Mouse (Mus musculus): ENCODE measurements around the gene Slc31a2. TPM values are rescaled to one million over a fixed set of nuclear protein-coding genes. Genes with fewer than 3 reads are reported as not detected.

Slc31a2 gene
- polyA plus RNA-seq, 1 experiment, result 30.7 TPM

DNA sequence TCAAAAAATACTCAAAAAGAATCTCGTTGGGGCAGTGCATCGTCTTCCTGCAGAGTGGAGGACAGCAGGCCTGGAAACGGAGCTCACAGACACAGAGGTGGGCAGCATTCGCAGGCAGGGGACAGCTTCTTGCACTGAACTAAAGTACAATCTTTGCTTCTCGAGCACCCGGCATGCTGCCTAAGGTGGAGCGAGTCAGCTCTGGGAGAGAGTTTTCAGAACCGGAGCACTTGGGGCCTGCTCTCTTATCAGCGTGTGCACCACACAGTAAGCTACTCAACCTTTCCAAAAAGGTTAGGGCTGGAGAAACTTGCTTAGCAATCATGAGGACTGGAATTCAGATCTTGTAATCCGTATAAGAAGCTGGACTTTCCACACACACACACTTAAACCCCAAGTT lies 14.3 kb downstream of the Slc31a2 start:
- WGBS, result 68% methylated on average over 10 of the region's 10 CpGs
- peaks cover 2% of the 10 kb centered on the region; the same call in 1 of the 2 replicates for H3K4me1 ChIP-seq (ENCODE audit: control insufficient read depth, insufficient read depth, low read length)
- DNase-seq, result no peak
- H3K4me3 ChIP-seq (replicated peaks; ENCODE audit: extremely low read depth, low read depth, low read length), result no peak overlapping the region
- TF ChIP-seq POLR2A (IDR thresholded peaks at IDR 0.05; ENCODE audit: borderline replicate concordance, extremely low read depth, low read depth, low read length) (no peak), CTCF (IDR thresholded peaks at IDR 0.05; ENCODE audit: insufficient read depth, low read length) (no peak)

- DNase-seq, result no peak
- Histone ChIP-seq H3K4me1 (ENCODE audit: control insufficient read depth, insufficient read depth, low read length) (peaks cover 2% of the 10 kb centered on the region; the same call in 1 of the 2 replicates), H3K4me3 (replicated peaks; ENCODE audit: extremely low read depth, low read depth, low read length) (no peak overlapping the region)
- no peak for TF ChIP-seq POLR2A (IDR thresholded peaks at IDR 0.05; ENCODE audit: borderline replicate concordance, extremely low read depth, low read depth, low read length)
- TF ChIP-seq CTCF (IDR thresholded peaks at IDR 0.05; ENCODE audit: insufficient read depth, low read length), result peak; percentile 14; the same call in 1 of the 2 replicates
- WGBS, result 62% methylated on average over 3 of the region's 3 CpGs
These were observed 14.9 kb downstream of the Slc31a2 start for GRCm38 (mm10) chr4:62277222-62277621.

- 65% methylated on average over 4 of the region's 4 CpGs for WGBS
- TF ChIP-seq CTCF (IDR thresholded peaks at IDR 0.05; ENCODE audit: insufficient read depth, low read length), result no peak
- no peak for TF ChIP-seq POLR2A (IDR thresholded peaks at IDR 0.05; ENCODE audit: borderline replicate concordance, extremely low read depth, low read depth, low read length)
- H3K4me3 ChIP-seq (replicated peaks; ENCODE audit: extremely low read depth, low read depth, low read length), result no peak overlapping the region
- peaks cover 2% of the 10 kb centered on the region; the same call in 1 of the 2 replicates for H3K4me1 ChIP-seq (ENCODE audit: control insufficient read depth, insufficient read depth, low read length)
- DNase-seq, result no peak
These were observed 15.7 kb downstream of the Slc31a2 start for GRCm38 (mm10) chr4:62278081-62278480.

DNA sequence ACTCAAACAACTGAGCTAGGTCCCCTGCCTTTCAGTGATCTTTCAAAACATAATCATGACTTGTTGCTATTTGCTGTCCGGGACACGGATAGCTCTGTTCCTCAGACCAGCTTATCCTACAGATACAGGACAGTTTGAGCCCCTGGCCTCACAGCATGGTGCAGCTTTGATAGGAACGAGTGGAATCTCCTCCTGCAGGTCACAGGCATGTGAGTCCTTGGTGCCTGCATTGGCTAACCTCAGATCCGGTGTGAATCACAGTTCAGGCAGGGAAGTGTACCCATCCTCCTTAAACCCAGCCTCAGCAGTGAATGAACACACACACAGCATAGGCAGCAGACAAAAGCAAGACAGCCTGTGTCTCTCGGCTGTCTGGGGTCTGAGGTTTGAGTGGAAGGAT lies 19.0 kb downstream of the Slc31a2 start:
- 58% methylated on average over 5 of the region's 5 CpGs for WGBS
- H3K4me3 ChIP-seq (replicated peaks; ENCODE audit: extremely low read depth, low read depth, low read length), result no peak overlapping the region

DNA sequence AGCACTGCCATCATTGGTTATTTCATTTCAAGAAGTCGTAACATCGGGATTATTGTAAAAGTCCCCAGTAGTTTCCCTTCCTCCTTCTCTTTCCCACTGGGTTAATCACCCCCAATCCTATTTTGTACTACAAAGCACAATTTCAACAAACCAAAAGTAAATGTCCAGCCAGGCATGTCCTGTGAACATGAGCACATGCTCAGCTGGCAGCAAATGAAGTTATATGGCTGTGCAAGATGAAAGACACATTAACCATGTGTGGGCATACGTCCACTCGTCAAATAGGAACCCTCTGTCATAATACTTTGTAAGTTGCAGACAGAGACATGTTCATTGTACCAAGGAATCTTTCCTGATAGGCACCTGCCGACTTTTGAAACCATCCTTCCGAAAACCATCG lies 20.6 kb downstream of the Slc31a2 start:
- Histone ChIP-seq H3K4me1 (ENCODE audit: control insufficient read depth, insufficient read depth, low read length) (peaks cover 8% of the 10 kb centered on the region), H3K4me3 (replicated peaks; ENCODE audit: extremely low read depth, low read depth, low read length) (no peak overlapping the region)
- no peak for DNase-seq
- TF ChIP-seq CTCF (IDR thresholded peaks at IDR 0.05; ENCODE audit: insufficient read depth, low read length) (no peak), POLR2A (IDR thresholded peaks at IDR 0.05; ENCODE audit: borderline replicate concordance, extremely low read depth, low read depth, low read length) (no peak)
- WGBS, result 86% methylated on average over 7 of the region's 7 CpGs

More for the DNA sequence above, 19.0 kb downstream of the Slc31a2 start:
- H3K4me1 ChIP-seq (ENCODE audit: control insufficient read depth, insufficient read depth, low read length), result 0 out of 2 replicates have a peak, but pooled peaks cover 3% of the 10 kb centered on the region
- TF ChIP-seq CTCF (IDR thresholded peaks at IDR 0.05; ENCODE audit: insufficient read depth, low read length), result no peak
- no peak for TF ChIP-seq POLR2A (IDR thresholded peaks at IDR 0.05; ENCODE audit: borderline replicate concordance, extremely low read depth, low read depth, low read length)
- DNase-seq, result no peak

DNA sequence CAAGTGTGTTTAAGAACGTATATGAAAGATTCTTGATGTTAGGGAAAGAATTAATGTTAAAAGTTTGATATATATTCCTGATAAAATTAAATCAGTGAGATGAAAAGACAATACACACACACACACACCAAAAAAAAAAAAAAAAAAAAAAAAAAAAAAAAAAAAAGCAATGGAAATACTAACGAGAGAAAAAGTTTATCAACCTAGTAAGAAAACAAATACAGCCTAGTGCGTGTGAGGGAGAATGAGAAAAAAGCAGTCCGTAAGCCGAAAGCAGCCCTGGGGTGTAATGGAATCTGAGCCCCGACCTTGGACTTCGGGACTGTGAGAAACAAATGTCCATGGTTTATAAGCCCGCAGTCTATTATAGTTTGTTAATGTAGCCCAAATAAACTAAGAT lies 23.2 kb downstream of the Slc31a2 start:
- H3K4me3 ChIP-seq (replicated peaks; ENCODE audit: extremely low read depth, low read depth, low read length), result no peak overlapping the region
- TF ChIP-seq CTCF (IDR thresholded peaks at IDR 0.05; ENCODE audit: insufficient read depth, low read length) (no peak), POLR2A (IDR thresholded peaks at IDR 0.05; ENCODE audit: borderline replicate concordance, extremely low read depth, low read depth, low read length) (no peak)
- 70% methylated on average over 8 of the region's 8 CpGs for WGBS
- no peak for DNase-seq
- peaks cover 14% of the 10 kb centered on the region for H3K4me1 ChIP-seq (ENCODE audit: control insufficient read depth, insufficient read depth, low read length)

GRCm38 (mm10) chr4:62286257-62286991 lies 24.1 kb downstream of the Slc31a2 start:
- Histone ChIP-seq H3K4me3 (replicated peaks; ENCODE audit: extremely low read depth, low read depth, low read length) (peak overlapping the region; percentile 100), H3K4me1 (ENCODE audit: control insufficient read depth, insufficient read depth, low read length) (peaks cover 14% of the 10 kb centered on the region)
- peak; percentile 74 for DNase-seq
- TF ChIP-seq POLR2A (IDR thresholded peaks at IDR 0.05; ENCODE audit: borderline replicate concordance, extremely low read depth, low read depth, low read length) (peak; percentile 82; the same call in 1 of the 2 replicates), CTCF (IDR thresholded peaks at IDR 0.05; ENCODE audit: insufficient read depth, low read length) (0 out of 2 replicates have a peak, but pooled peaks have one; percentile 3)
- WGBS, result under 1% methylated on average over 55 of the region's 55 CpGs

DNA sequence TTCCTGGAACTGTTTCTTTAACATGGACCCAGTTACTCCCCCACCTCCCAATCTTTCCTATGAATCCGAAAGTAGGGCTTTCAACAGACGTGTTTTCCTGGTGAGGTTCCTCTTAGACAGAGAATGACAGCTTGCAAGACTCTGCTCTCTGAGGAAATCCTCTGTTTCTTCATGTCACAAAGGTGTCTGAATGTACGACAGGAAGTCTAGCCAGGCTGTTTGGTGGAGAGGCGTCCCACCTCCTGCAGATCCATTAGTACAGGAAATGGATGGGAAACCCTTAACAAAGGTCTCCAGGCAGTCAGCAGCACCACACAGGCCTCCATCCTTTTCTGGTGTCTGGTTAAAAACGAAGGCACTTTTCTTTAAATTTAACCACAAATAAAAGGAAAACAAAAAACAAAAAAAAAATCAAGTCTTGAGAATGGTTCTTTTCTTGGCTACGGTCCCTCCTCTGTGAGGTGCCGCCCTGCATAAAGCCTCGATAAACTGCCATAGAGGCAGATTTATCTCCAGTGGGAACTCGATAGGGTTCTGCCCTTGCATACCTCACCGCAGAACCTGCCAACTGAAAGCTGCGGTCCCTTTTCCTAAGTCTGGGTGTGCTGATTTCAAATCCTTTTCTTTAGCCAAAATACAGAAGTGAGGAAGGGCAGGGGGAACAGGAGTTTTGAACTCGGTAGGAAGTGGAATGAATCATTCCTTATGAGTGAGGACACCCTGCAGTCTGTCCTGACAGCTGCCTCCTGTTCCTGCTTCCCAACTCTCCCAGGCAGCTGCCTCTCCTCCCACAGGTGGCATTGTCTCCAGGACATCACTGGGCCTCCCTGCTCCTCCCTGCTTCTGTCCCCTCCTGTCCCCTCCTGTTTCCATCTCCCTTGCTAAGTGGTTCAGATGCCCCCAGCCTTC lies 24.9 kb downstream of the Slc31a2 start:
- TF ChIP-seq POLR2A (IDR thresholded peaks at IDR 0.05; ENCODE audit: borderline replicate concordance, extremely low read depth, low read depth, low read length) (no peak), CTCF (IDR thresholded peaks at IDR 0.05; ENCODE audit: insufficient read depth, low read length) (no peak)
- peaks cover 14% of the 10 kb centered on the region for H3K4me1 ChIP-seq (ENCODE audit: control insufficient read depth, insufficient read depth, low read length)
- peak; percentile 26 for DNase-seq
- H3K4me3 ChIP-seq (replicated peaks; ENCODE audit: extremely low read depth, low read depth, low read length), result peak overlapping the region; percentile 100
- 4% methylated on average over 12 of the region's 12 CpGs for WGBS

DNA sequence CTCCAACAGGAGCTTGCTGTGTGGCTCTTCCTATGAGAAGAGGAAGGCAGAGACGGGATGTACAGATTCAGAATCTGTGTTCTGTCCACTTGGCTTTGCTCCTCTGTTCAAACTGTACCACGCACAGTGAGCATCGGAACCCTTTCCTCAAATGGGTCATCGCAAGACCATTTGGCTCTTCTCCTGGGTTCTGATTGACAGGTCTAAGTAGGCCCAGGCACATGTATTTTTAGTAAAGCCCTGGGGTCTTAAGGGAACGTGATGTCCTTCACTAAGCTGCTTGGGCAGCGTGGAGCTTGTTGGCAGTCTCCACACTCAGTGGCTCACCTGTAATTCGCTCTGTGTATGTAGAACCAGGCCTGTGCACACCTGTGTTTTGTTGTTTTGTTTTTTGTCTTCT lies 26.9 kb downstream of the Slc31a2 start:
- WGBS, result 85% methylated on average over 7 of the region's 7 CpGs
- Histone ChIP-seq H3K4me1 (ENCODE audit: control insufficient read depth, insufficient read depth, low read length) (peaks cover 14% of the 10 kb centered on the region), H3K4me3 (replicated peaks; ENCODE audit: extremely low read depth, low read depth, low read length) (no peak overlapping the region)
- no peak for DNase-seq
- TF ChIP-seq CTCF (IDR thresholded peaks at IDR 0.05; ENCODE audit: insufficient read depth, low read length) (no peak), POLR2A (IDR thresholded peaks at IDR 0.05; ENCODE audit: borderline replicate concordance, extremely low read depth, low read depth, low read length) (no peak)

Data from lung, adult 2 months (tissue).